Mouse (Mus musculus): Measurements from ENCODE around the gene Pih1d3. TPM values are rescaled to one million over a fixed set of nuclear protein-coding genes. Genes with fewer than 3 reads are reported as not detected.

The Pih1d3 gene
- polyA plus RNA-seq (2016; fragmentation: Nextera tagmentation; extraction: Ambion mirVana): not detected in 2 replicates

DNA sequence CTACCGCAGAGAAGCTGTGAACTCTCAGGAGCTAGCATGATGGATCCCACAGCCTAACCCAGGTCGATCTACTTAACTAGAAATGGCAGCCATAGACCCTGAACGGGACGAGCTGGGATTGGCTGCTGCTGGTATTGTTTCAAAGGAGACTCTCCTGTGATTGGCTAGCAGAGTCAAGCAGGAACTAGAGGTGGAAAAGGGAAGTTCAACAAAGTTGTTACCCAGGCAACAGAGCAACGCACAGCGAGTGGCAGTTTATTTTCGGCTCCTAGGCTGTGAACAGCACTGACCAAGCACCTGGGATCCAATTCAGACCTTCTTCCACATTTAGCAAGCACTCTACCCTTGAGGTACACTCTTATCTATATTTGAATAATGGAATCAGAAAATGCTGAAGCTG, at the start of gene Pih1d3, which contains the start of gene 4931428L18Rik:
Gene Pih1d3 (plus strand): TSS at position 275 of the 400 bp plus-strand sequence.
Gene 4931428L18Rik (minus strand): TSS at position 121 of the 400 bp plus-strand sequence.
- H3K4me1 ChIP-seq (replicated peaks): no peaks in the 10 kb centered on the region
- peaks cover 8% of the 10 kb centered on the region for H3K9me3 ChIP-seq (replicated peaks)
- no peak within 1 kb of the TSS for H3K4me3 ChIP-seq
- H3K27ac ChIP-seq (ENCODE audit: poor library complexity, severe bottlenecking): no peak within 1 kb of the TSS
- ATAC-seq (ENCODE audit: insufficient number of reproducible peaks, low FRiP score): no peak
- no peak within 1 kb of the TSS for H3K4me2 ChIP-seq
- WGBS: 76% methylated on average over 7 of the region's 7 CpGs
- no peaks in the 10 kb centered on the region for H3K27me3 ChIP-seq (replicated peaks)
- no peak within 1 kb of the TSS for H3K9ac ChIP-seq
- H3K36me3 ChIP-seq: no peaks in the 10 kb centered on the region

DNA sequence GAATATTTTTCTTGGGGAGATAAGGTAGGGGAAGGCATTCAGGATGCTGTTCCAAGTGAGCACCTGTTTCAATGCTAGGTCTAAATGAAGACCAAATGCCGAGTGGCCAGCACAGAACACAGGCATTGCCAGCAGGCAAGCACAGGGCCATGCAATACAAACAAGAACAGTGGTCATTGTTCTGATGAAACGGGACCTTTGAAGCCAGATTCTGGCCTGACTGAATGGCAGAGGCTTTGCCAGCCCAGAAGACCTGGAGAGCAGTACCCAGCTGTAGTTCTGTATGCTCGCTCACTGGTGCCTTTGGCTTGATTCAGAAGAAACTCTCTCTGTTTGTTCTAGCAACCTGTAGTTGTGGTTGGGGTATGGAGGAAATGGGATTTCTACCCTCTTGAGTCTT, 47.2 kb upstream of the Pih1d3 start:
- no peaks in the 10 kb centered on the region for H3K9me3 ChIP-seq (replicated peaks)
- H3K4me2 ChIP-seq: no peak overlapping the region
- H3K27ac ChIP-seq (ENCODE audit: poor library complexity, severe bottlenecking): no peak overlapping the region
- H3K36me3 ChIP-seq: no peaks in the 10 kb centered on the region
- no peaks in the 10 kb centered on the region for H3K27me3 ChIP-seq (replicated peaks)
- no peak overlapping the region for H3K4me3 ChIP-seq
- WGBS: 65% methylated on average over 3 of the region's 3 CpGs
- H3K9ac ChIP-seq: no peak overlapping the region
- ATAC-seq (ENCODE audit: insufficient number of reproducible peaks, low FRiP score): no peak
- no peaks in the 10 kb centered on the region for H3K4me1 ChIP-seq (replicated peaks)

DNA sequence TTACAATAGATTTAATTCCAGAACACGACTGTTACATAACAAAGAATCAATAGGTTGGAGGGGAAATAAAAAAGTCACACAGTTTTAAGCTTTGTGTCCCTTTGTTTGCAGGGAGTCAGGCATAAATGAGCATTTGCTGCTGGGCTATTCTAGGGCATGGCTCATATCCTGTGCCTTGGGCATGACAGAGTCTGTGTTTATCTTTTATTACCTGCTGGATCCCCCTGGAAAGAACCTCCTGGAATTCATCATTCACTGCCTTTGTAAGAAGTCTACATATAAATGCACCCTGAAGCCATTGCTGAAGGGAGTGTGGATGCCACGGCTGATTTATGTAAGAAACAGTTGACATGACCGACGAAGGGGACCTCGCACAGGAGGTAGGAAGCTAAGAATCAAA, 46.5 kb upstream of the Pih1d3 start, which contains the start of gene Lgsn:
Gene Lgsn (plus strand): TSS at position 301 of the 400 bp plus-strand sequence.
- no peak within 1 kb of the TSS for H3K9ac ChIP-seq
- no peak for ATAC-seq (ENCODE audit: insufficient number of reproducible peaks, low FRiP score)
- H3K27ac ChIP-seq (ENCODE audit: poor library complexity, severe bottlenecking): no peak within 1 kb of the TSS
- H3K36me3 ChIP-seq: no peaks in the 10 kb centered on the region
- H3K27me3 ChIP-seq (replicated peaks): no peaks in the 10 kb centered on the region
- no peak within 1 kb of the TSS for H3K4me3 ChIP-seq
- no peak within 1 kb of the TSS for H3K4me2 ChIP-seq
- no peaks in the 10 kb centered on the region for H3K9me3 ChIP-seq (replicated peaks)
- H3K4me1 ChIP-seq (replicated peaks): no peaks in the 10 kb centered on the region
- WGBS: 75% methylated on average over 5 of the region's 5 CpGs

DNA sequence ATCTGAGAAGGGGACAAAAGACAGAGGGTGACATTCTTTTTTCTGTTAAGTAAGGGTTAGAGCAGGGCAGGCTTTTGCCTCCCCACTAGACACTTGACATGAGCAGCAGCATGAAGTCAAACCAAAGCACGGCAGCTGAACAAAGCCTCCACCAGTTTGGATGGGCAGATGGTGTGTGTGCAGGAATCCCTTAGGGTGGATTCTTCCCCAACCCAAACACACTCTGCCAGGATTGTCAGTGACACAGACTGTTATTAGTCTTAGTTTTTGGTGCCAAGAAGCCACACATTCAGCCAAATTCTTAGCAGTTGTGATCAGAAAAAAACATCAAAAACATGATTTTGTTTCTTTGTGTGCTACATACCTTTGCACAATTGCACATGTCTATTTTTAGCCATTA, 44.4 kb upstream of the Pih1d3 start:
- ATAC-seq (ENCODE audit: insufficient number of reproducible peaks, low FRiP score): no peak
- H3K9ac ChIP-seq: no peak overlapping the region
- WGBS: 69% methylated on average over 1 of the region's 1 CpGs
- no peaks in the 10 kb centered on the region for H3K9me3 ChIP-seq (replicated peaks)
- H3K27ac ChIP-seq (ENCODE audit: poor library complexity, severe bottlenecking): no peak overlapping the region
- H3K36me3 ChIP-seq: no peaks in the 10 kb centered on the region
- no peaks in the 10 kb centered on the region for H3K4me1 ChIP-seq (replicated peaks)
- no peaks in the 10 kb centered on the region for H3K27me3 ChIP-seq (replicated peaks)
- no peak overlapping the region for H3K4me3 ChIP-seq
- no peak overlapping the region for H3K4me2 ChIP-seq

DNA sequence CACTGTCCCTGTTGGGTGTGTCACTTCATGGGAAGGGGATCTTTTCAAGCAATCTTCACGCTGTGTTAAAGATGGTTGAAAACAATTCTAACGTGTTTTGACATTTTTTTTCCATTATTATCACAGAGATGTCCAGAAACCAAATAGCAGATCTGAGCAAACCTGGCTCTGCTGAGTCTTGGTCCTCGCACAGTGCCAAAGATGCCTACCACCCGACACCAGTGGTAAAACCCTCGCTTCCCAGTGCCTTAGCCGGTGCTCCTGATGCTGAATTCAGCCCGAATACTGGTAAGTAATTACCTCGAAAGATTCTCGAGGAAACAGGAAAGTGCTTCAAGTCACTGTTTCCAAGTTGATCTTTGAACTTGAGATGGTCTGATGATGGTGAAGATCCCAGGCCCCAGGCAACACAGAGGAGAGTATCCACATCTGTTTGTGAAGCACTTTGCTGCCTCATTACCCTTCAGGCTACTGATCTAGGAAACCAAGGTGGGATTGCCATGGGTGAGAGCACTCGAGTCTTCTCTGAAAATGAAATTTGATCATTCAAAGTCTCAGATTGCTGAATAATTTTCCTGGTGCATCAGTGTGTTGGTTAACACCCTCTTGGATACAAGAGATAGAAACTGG, 32.3 kb upstream of the Pih1d3 start:
- whole genome bisulfite sequencing: 63% methylated on average over 10 of the region's 10 CpGs
- Histone ChIP-seq H3K4me3 (no peak overlapping the region), H3K4me2 (no peak overlapping the region), H3K9me3 (replicated peaks) (no peaks in the 10 kb centered on the region), H3K9ac (no peak overlapping the region), H3K27me3 (replicated peaks) (no peaks in the 10 kb centered on the region), H3K4me1 (replicated peaks) (no peaks in the 10 kb centered on the region), H3K36me3 (no peaks in the 10 kb centered on the region), H3K27ac (ENCODE audit: poor library complexity, severe bottlenecking) (no peak overlapping the region)
- no peak for ATAC-seq (ENCODE audit: insufficient number of reproducible peaks, low FRiP score)

DNA sequence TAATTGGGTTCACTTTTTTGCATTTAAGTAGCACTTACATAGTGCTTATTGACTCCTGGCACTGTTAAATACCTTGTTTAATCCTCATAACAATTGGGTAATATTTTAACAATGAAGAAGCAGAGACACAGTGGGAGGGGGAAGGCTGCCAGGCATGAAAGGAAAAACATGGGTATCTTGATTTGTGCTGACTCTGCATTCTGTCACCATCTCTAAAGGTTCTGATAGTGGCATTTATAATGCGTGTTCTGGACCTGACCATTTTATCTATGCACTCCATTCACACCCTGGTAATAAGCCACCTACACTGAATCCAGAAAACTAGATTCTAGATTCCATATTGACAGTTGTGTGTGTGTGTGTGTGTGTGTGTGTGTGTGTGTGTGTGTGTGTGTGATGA, 27.0 kb upstream of the Pih1d3 start:
- H3K9me3 ChIP-seq (replicated peaks): no peaks in the 10 kb centered on the region
- no peak for ATAC-seq (ENCODE audit: insufficient number of reproducible peaks, low FRiP score)
- H3K27ac ChIP-seq (ENCODE audit: poor library complexity, severe bottlenecking): no peak overlapping the region
- no peaks in the 10 kb centered on the region for H3K4me1 ChIP-seq (replicated peaks)
- H3K27me3 ChIP-seq (replicated peaks): no peaks in the 10 kb centered on the region
- H3K9ac ChIP-seq: no peak overlapping the region
- H3K4me2 ChIP-seq: no peak overlapping the region
- 63% methylated on average over 1 of the region's 1 CpGs for WGBS
- no peak overlapping the region for H3K4me3 ChIP-seq
- H3K36me3 ChIP-seq: no peaks in the 10 kb centered on the region

DNA sequence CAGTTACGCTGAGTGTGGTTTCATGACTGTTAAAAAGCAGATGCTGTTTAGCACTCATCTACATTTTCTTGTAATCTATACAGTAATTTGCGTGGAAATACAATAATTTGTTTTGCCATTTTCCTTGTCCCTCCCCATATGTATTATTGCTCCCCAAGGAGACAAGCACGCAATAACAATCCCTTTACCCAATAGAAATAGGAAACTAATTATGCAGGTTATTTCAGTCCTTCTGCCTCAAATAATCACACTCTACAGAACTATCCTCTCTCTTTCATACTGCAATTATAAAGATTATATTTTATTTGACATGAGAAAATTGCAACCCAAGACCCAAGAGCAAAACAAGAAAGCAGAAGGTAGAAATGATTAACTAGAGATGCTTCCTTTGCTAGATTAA, 25.7 kb upstream of the Pih1d3 start:
- Histone ChIP-seq H3K9me3 (replicated peaks) (no peaks in the 10 kb centered on the region), H3K27me3 (replicated peaks) (no peaks in the 10 kb centered on the region), H3K36me3 (no peaks in the 10 kb centered on the region), H3K9ac (no peak overlapping the region), H3K4me3 (no peak overlapping the region), H3K4me1 (replicated peaks) (no peaks in the 10 kb centered on the region), H3K27ac (ENCODE audit: poor library complexity, severe bottlenecking) (no peak overlapping the region), H3K4me2 (no peak overlapping the region)
- WGBS: 85% methylated on average over 3 of the region's 3 CpGs
- ATAC-seq (ENCODE audit: insufficient number of reproducible peaks, low FRiP score): no peak

DNA sequence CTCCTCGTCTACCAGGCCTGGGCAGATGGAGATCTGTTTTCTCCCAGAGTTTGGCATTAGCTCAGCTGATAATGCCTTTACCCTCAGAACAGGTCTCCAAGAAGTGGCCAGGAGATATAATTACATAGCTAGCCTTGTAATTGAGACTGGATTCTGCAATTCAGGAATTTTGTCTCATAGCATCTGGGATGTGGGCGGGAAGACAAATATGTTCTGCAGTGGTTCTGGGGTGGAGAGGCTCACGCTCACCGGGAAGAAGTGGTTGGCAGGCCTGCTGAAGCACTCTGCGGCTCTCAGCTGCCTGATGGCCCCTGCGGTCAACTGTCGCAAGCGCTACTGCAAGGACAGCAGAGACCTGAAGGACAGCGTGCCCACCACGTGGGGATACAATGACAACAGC, 18.9 kb upstream of the Pih1d3 start:
- 80% methylated on average over 10 of the region's 10 CpGs for WGBS
- ATAC-seq (ENCODE audit: insufficient number of reproducible peaks, low FRiP score): no peak

DNA sequence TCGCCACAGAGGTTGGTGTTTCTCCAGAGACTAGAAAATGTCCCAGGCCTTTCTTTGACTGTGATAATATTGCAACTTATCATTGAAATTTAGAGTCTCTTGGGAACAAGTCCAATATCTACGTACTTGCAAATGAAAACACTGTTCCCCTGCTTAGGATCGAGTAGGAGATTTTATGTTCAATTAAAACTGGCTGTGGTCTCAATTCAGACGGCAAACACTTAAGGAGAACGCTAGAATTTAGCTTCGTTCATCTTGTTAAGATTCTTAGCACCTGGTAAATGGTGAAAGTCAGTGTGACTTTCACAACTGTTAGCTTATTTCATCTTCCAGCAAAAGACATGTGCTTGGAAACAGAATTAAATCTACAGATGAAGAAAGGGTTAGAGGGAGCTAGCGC, 17.3 kb upstream of the Pih1d3 start:
- H3K9me3 ChIP-seq (replicated peaks): no peaks in the 10 kb centered on the region
- WGBS: 73% methylated on average over 7 of the region's 7 CpGs
- H3K4me1 ChIP-seq (replicated peaks): no peaks in the 10 kb centered on the region
- no peaks in the 10 kb centered on the region for H3K27me3 ChIP-seq (replicated peaks)
- H3K4me2 ChIP-seq: no peak overlapping the region
- no peak overlapping the region for H3K9ac ChIP-seq
- H3K36me3 ChIP-seq: no peaks in the 10 kb centered on the region
- no peak for ATAC-seq (ENCODE audit: insufficient number of reproducible peaks, low FRiP score)
- H3K4me3 ChIP-seq: no peak overlapping the region
- no peak overlapping the region for H3K27ac ChIP-seq (ENCODE audit: poor library complexity, severe bottlenecking)

More for the DNA sequence above, 18.9 kb upstream of the Pih1d3 start:
- Histone ChIP-seq H3K4me1 (replicated peaks) (no peaks in the 10 kb centered on the region), H3K4me3 (no peak overlapping the region), H3K9ac (no peak overlapping the region), H3K9me3 (replicated peaks) (no peaks in the 10 kb centered on the region), H3K27ac (ENCODE audit: poor library complexity, severe bottlenecking) (no peak overlapping the region), H3K27me3 (replicated peaks) (no peaks in the 10 kb centered on the region), H3K36me3 (no peaks in the 10 kb centered on the region), H3K4me2 (no peak overlapping the region)

DNA sequence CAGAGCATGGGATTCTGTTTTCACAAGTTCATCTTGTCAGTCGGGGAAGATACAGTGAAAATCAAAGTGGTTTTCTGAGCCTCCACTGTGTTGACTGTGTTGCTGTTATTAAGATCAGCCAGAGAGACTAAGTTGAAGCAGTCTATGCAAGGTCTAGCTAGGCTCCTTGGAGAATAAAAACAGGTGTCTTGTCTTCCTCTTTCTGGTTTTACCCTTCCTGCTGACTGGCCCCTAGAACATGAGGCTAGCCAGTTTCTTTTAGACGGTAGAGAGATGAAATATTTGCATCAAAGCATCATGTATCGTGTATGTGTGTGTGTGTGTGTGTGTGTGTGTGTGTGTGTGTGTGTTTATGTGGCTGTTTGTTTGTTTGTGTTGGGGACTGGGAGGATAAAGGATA, 16.9 kb upstream of the Pih1d3 start:
- H3K4me3 ChIP-seq: no peak overlapping the region
- no peak overlapping the region for H3K4me2 ChIP-seq
- 74% methylated on average over 3 of the region's 3 CpGs for WGBS
- H3K36me3 ChIP-seq: no peaks in the 10 kb centered on the region
- no peaks in the 10 kb centered on the region for H3K4me1 ChIP-seq (replicated peaks)
- H3K27ac ChIP-seq (ENCODE audit: poor library complexity, severe bottlenecking): no peak overlapping the region
- no peak overlapping the region for H3K9ac ChIP-seq
- ATAC-seq (ENCODE audit: insufficient number of reproducible peaks, low FRiP score): no peak
- H3K27me3 ChIP-seq (replicated peaks): no peaks in the 10 kb centered on the region
- no peaks in the 10 kb centered on the region for H3K9me3 ChIP-seq (replicated peaks)

DNA sequence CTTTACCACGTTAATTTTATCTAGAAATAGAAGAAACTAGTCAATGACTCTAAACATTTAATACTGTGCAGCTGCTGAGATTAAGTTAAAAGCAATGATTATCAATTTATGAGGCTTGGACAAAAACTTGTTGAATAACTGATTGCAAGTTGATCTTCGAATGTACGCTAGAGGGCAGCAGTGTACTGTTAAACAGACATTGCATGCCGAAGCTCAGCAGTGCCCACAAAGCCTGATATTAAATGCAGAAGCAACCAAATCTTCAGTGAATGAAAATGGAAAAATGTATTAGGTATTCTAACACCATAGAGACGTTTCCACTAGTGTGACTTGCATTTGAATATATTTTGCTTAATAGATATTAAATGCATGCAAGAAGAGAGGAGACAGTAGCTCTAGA, 12.5 kb upstream of the Pih1d3 start:
- no peak overlapping the region for H3K27ac ChIP-seq (ENCODE audit: poor library complexity, severe bottlenecking)
- H3K27me3 ChIP-seq (replicated peaks): no peaks in the 10 kb centered on the region
- H3K4me2 ChIP-seq: no peak overlapping the region
- no peak overlapping the region for H3K4me3 ChIP-seq
- no peak for ATAC-seq (ENCODE audit: insufficient number of reproducible peaks, low FRiP score)
- WGBS: 3% methylated on average over 5 of the region's 5 CpGs
- no peaks in the 10 kb centered on the region for H3K4me1 ChIP-seq (replicated peaks)
- no peaks in the 10 kb centered on the region for H3K9me3 ChIP-seq (replicated peaks)
- no peak overlapping the region for H3K9ac ChIP-seq
- H3K36me3 ChIP-seq: no peaks in the 10 kb centered on the region

DNA sequence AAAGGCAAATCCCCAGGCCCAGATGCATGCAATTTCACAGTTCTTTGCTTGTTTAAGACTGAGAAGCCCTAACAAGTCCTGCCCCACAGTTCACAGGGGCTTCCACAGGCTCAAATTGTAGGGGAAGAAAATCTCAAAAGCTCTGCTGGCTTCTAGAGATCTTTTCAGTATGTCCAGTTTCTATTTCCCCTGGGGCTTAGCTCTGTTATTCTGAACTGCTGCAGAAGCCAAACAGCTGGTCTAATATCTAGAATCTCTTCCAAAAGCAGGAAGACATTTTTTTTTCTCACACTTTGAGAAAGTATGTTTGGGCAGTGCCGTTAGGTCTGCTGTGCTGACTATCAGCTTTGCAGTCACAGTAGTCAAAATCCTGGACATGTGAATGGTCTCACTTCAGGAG, 7.8 kb upstream of the Pih1d3 start:
- Histone ChIP-seq H3K4me2 (no peak overlapping the region), H3K27me3 (replicated peaks) (no peaks in the 10 kb centered on the region), H3K4me3 (no peak overlapping the region), H3K4me1 (replicated peaks) (no peaks in the 10 kb centered on the region), H3K36me3 (no peaks in the 10 kb centered on the region), H3K9ac (no peak overlapping the region), H3K27ac (ENCODE audit: poor library complexity, severe bottlenecking) (no peak overlapping the region), H3K9me3 (replicated peaks) (no peaks in the 10 kb centered on the region)
- 52% methylated on average over 1 of the region's 1 CpGs for WGBS
- ATAC-seq (ENCODE audit: insufficient number of reproducible peaks, low FRiP score): no peak
